Mouse (Mus musculus) neural tube, embryonic 12.5 days (tissue): Measurements from ENCODE around the gene Cdx4. TPM values are rescaled to one million over a fixed set of nuclear protein-coding genes. Genes with fewer than 3 reads are reported as not detected.

Source experiments
- polyA plus RNA-seq: library from polyadenylated mRNA; unstranded; fragments of >200 nt; fragmentation: Nextera tagmentation; extraction: Ambion mirVana; gene quantifications from 2 replicates; pipeline ENCODE4 v1.2.1, GENCODE M21; 2016

Gene Cdx4
- polyA plus RNA-seq, 1 experiment from 2014 or later, result not detected

Other genes starting within 250 kb of the Cdx4 start
- 45.8 and 52.3 TPM in 2 replicates for gene Nap1l2, start 134.8 kb upstream of the Cdx4 start, polyA plus RNA-seq
- 7.4 and 7.5 TPM in 2 replicates for gene Chic1, start 35.1 kb downstream of the Cdx4 start, polyA plus RNA-seq
- 0.26 and 0.49 TPM in 2 replicates for gene Tsx, start 93.1 kb downstream of the Cdx4 start, polyA plus RNA-seq
- gene Gm26992, start 100.6 kb downstream of the Cdx4 start, polyA plus RNA-seq, result not detected in 2 replicates